In genomic region chr6:7494299-7494698, GRCm38 (mm10) we compare ENCODE assay signal across 23 mouse cellular contexts.
"Had no signal": no experiment of that assay in that cellular context is flagged by ENCODE, and none has a peak within 500 bp of the region (broad histone marks: within the 10 kb centered on the region; RNA-seq: fewer than 3 reads in every experiment).

No protein-coding gene starts in this region.

- H3K4me3 ChIP-seq: limb, embryonic 10.5 days; limb, embryonic 13.5 days; liver, embryonic 12.5 days; liver, embryonic 15.5 days; lung, embryonic 15.5 days; neural tube, embryonic 12.5 days; neural tube, embryonic 15.5 days had no signal

- H3K9ac ChIP-seq: limb, embryonic 13.5 days; liver, embryonic 12.5 days; liver, embryonic 15.5 days; lung, embryonic 15.5 days; neural tube, embryonic 12.5 days; neural tube, embryonic 15.5 days had no signal

- DNase-seq: kidney, adult 2 months; kidney, postnatal 25 days; liver; lung, adult 18-20 months; lung, postnatal 14 days; lung, postnatal 4 days; midbrain, embryonic 14.5 days; right cerebral cortex, adult 18-20 months; right cerebral cortex, postnatal 14 days; right cerebral cortex, postnatal 4 days; thymus, adult 2 months; thymus, postnatal 14 days; thymus, postnatal 4 days had no signal

- H3K27ac ChIP-seq: kidney, postnatal 0 days; limb, embryonic 10.5 days; limb, embryonic 13.5 days; liver, embryonic 12.5 days; liver, embryonic 15.5 days; lung, embryonic 15.5 days; neural tube, embryonic 12.5 days; neural tube, embryonic 15.5 days; stomach, postnatal 0 days had no signal

- H3K27me3 ChIP-seq: limb, embryonic 13.5 days; liver, embryonic 12.5 days; liver, embryonic 15.5 days; lung, embryonic 15.5 days; neural tube, embryonic 12.5 days; neural tube, embryonic 15.5 days had no signal

- ATAC-seq: liver, embryonic 12.5 days had no signal

- H3K9me3 ChIP-seq: limb, embryonic 10.5 days; limb, embryonic 13.5 days; liver, embryonic 12.5 days; liver, embryonic 15.5 days; lung, embryonic 15.5 days; neural tube, embryonic 12.5 days; neural tube, embryonic 15.5 days had no signal

- H3K4me2 ChIP-seq: limb, embryonic 13.5 days; liver, embryonic 12.5 days; liver, embryonic 15.5 days; lung, embryonic 15.5 days; midbrain, embryonic 11.5 days; neural tube, embryonic 12.5 days; neural tube, embryonic 15.5 days had no signal

- H3K4me1 ChIP-seq: limb, embryonic 13.5 days; liver, embryonic 12.5 days; liver, embryonic 15.5 days; lung, embryonic 15.5 days; neural tube, embryonic 12.5 days; neural tube, embryonic 15.5 days had no signal

- H3K36me3 ChIP-seq: limb, embryonic 10.5 days; limb, embryonic 13.5 days; liver, embryonic 12.5 days; liver, embryonic 15.5 days; lung, embryonic 15.5 days; neural tube, embryonic 12.5 days; neural tube, embryonic 15.5 days had no signal
